Mouse (Mus musculus) B cell, adult 67 days (primary cell): Measurements from ENCODE around the gene Ccdc170. TPM values are rescaled to one million over a fixed set of nuclear protein-coding genes. Genes with fewer than 3 reads are reported as not detected.

Source experiments
- total RNA-seq, 2 experiments: library from RNA; stranded (reverse); gene quantifications; 4 replicates each; pipeline ENCODE4 v1.2.4; 2023

The Ccdc170 gene
- total RNA-seq, result not detected

DNA sequence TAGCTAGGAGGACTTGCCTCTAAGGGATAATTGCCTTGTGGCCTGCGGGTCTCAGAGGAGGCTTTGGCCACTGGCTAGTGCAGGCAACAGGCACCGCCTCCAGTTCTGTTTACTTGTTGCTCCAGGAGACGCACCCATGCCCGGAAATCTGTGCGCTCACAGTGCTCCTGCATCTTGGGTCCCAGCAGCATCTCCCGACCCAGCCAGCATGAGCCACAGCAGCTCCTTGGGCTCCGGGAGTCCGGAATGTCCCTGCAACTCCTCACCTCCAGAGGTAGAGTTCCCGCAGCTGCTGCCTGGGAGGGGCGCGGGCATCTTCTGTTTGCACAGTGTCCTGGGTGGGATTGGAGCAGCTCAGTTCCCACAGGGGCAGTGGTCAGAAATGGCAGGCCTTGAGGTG is at the start of gene Ccdc170:
TSS of gene Ccdc170 (plus strand) at position 148 of the 400 bp plus-strand sequence.

DNA sequence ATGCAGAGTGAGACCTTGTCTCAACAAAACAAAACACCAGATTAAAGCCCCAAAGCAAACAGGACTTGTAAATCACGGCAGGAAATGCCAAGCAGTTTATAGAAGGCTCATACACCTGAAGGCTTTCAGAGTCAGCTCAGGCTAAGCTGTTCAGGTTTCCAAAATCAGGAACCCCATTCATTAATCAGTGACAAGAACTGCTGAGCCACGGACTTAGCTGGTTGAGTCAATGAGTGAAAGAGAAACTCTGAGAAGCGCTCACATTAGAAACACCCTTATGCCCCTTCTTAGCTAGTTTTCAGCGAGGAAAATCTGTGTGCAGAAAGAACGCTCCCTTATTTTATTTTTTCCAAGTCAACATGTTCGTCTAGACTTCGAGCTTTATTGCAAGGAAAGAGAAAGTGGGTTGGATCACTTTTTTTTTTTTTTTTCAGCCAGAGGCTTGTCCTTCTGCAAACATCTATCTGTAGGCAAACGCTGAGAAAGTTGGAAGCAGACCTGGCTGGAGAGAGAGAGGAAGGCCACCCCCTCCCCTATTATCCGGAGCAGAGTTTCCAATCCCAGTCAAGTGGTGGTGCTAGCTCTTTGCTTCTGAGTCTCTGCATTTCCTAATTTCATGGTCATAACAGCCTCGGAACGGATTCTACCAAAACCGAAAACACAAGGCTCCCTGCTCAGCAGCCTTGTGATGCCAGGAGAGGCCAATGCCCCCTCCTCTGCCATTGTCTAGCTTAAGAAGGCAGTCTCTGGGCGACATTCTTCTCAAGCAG is 129.3 kb downstream of the Ccdc170 start, which contains the start of gene Esr1:
TSS of gene Esr1 (plus strand) at position 208 of the 770 bp plus-strand sequence.

Other genes starting within 250 kb of the Ccdc170 start
- gene Akap12, start 216.1 kb upstream of the Ccdc170 start, total RNA-seq, result 10 to 100 TPM; 18.2 to 19.8 TPM
- 10 to 100 TPM; 29.4 to 33.0 TPM for gene Zbtb2, start 94.4 kb upstream of the Ccdc170 start, total RNA-seq
- gene Rmnd1, start 50.1 kb upstream of the Ccdc170 start, total RNA-seq, result 10 to 100 TPM; 49.8 to 64.0 TPM
- gene Armt1, start 50.0 kb upstream of the Ccdc170 start, total RNA-seq, result 10 to 100 TPM; 27.8 to 30.8 TPM
- gene Esr1, start 129.1 kb downstream of the Ccdc170 start, total RNA-seq, result 1 to 10 TPM; 4.6 to 6.0 TPM